Mouse (Mus musculus): ENCODE data around the gene Sart3. TPM values are rescaled to one million over a fixed set of nuclear protein-coding genes. Genes with fewer than 3 reads are reported as not detected.

Gene Sart3
- total RNA-seq, 2 experiments from 2014 or later, result 9.5 to 10.2 TPM

- no peak for DNase-seq
Observed at GRCm38 (mm10) chr5:113765641-113766526, 6.4 kb downstream of the Sart3 start.

DNA sequence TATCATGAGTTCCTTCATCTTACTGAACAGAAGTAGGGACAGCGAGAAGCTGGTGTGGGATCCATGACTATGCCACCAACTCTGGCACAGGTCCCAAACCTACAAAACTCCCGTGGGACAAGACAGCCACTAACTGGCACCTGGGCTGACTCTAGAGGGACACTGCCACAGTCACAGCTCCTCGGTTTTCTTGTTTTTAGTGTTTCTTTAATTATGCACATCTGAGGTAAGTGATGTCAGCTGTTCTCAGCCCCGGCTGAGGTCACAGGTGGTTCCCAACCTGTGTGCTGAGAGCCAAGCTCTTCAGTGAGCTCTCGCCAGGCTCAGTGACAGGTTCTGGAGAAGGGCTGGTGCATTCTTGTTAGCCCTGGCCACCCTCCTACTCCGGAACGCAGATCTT lies 7.9 kb downstream of the Sart3 start:
- DNase-seq, result no peak

DNA sequence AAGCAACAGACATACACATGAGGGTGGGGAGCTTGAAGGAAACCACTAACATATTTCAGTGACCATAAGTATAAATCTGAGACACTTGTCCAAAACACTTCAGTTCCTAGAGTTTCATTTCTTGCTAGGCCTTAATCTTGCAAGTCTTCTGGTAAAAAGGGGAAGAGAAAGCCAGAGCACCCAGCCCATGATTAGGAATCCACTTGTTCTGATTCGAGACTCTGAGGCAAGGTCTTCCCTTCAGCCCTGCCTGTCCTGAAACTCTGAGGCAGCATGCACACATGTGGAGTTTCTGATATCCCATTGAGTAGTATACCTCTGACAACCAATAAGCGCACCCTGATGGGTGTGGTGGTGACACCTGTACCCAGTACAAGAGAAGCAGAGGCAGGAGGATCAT lies 10.7 kb downstream of the Sart3 start:
- no peak for DNase-seq

DNA sequence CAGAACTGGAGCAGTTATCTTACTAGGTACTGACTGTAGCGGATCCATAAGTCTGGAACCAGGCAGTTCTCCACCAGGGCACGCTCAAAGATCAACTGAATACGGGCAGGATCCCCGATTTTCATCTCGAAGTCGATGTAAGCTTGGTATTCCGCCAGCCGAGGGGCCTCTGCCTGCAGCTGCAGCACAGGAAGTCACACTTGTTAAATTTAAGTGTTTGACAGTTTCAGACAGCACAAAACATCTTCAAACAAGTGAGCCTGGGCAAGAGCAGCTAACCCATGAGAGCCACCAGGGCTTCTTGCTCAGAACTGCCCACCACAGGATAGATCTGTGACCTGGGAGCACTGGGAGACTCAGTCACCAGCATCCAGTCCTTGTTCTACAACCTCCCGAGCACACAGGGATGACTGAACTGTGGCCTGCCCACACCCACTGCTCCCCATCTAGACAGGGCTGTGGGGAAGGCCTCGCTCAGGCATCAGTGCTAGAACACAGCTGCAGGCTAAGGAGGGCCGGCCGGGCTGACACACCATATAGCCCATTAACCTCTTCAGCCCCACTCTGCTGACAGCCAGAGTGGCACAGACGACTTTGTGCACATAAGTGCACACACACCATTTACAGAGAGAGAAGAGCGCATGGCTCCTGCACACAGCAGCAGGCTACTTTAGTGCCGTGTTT lies 16.8 kb downstream of the Sart3 start:
- no peak for DNase-seq

- DNase-seq, result no peak
Observed at GRCm38 (mm10) chr5:113751521-113752157, 20.7 kb downstream of the Sart3 start.

- DNase-seq, result no peak
Observed at GRCm38 (mm10) chr5:113748556-113749331, 23.6 kb downstream of the Sart3 start.

DNA sequence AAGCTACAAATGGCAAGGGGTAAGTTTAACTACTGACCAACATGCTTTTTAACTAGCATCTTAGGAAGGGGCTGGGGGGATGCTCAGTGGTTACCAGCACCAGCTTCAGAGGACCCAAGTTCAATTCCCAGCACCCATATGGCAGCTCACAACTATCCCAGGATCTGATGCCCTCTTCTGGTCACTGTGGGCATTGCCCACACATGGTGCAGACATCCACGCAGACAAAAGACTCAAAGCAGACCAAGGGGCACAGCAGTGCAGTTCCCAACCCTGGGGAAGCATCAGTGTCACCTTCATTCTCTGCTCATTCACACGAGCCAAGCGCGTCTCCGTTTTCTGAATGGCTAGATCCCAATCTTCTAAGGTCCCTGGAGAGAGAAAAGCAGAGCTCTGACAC lies 24.7 kb downstream of the Sart3 start:
- DNase-seq, result no peak

- no peak for DNase-seq
Observed at GRCm38 (mm10) chr5:113737607-113738237, 34.6 kb downstream of the Sart3 start.

GRCm38 (mm10) chr5:113736522-113737164 lies 35.7 kb downstream of the Sart3 start:
- DNase-seq, result no peak

- DNase-seq, result no peak
Observed at GRCm38 (mm10) chr5:113736113-113736502, 36.2 kb downstream of the Sart3 start.

- peak; percentile 93 for DNase-seq
Observed at GRCm38 (mm10) chr5:113735345-113736112, 36.8 kb downstream of the Sart3 start, which contains the start of gene Ficd. TSS of gene Ficd (plus strand) at chr5:113735803.

DNA sequence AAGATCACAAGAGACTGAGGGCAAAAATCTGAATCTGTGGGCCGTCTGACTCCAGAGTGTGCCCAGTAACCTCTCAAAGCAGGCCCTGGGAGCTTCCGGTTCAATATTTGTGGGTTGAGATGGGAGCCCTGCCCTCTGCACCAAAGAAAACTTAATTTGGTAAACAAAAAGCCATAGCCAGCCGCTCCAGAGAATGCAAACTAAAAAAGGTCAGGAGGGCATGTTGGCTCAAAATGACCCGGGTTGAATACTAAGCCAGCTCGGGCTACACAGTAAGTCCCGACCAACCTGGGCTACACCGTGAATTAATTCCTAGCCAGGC lies 37.3 kb downstream of the Sart3 start:
- DNase-seq, result no peak

DNA sequence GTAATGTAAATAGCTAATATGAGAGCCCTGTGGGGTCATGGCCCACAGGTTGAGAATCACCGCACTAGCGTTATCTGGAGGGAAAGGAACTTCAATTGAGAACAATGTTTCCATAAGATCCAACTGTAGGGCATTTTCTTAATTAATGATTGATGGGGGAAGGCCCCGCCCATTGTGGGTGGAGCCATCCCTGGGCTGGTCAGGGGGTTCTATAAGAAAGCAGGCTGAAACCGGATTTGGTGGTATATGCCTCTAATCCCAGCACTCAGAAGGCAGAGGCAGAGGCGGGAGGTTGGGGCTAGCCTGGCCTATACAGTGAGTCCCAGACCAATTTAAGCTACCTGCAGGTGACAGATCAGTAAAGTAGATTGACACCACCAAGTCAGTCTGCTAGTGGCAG lies 37.9 kb downstream of the Sart3 start:
- no peak for DNase-seq

GRCm38 (mm10) chr5:113732182-113732581 lies 40.1 kb downstream of the Sart3 start:
- DNase-seq, result peak; percentile 69

DNA sequence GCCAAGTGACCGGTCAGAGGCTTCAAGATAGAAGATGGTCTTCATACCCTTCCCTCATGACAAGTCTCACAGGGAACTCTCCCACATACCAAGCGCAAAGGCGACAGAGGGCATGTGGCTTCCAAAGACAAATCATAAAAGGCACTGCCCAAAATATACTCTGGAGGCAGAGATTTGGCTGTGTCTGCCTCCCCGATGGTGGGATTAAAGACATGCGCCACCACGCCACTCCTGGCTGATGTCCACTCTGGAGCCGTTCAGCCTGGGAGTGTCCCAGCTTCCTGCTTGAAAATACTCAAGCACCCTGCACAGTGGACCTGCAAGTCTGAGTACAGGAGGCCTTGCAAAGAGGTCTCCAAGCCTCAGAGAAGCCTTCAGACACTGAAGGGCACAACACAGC lies 41.1 kb downstream of the Sart3 start:
- no peak for DNase-seq

DNA sequence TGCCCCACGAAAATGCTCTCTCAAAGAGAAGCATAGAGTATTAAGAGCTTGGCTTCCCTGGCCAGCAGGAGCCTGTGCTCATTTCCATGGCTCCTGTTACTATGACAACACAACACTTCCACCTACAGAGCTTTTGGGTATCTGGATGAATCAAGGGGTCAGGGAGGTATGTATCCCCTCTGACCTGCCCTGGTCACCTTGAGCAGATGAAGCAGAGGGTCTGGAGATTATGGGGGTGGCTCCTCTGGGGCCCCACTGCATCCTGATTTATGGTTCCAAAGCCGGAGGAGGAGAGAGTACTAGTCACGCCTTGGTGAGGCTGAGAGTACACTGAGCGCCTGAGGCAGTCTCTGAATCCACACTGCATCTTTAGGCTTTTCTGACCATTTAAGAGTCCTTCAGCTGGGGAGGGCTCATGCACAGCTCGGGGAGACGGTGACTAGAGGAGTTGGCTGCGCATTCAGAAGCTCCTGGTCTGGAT lies 41.6 kb downstream of the Sart3 start:
- DNase-seq, result no peak

- DNase-seq, result no peak
Observed at GRCm38 (mm10) chr5:113728691-113729090, 43.6 kb downstream of the Sart3 start.

DNA sequence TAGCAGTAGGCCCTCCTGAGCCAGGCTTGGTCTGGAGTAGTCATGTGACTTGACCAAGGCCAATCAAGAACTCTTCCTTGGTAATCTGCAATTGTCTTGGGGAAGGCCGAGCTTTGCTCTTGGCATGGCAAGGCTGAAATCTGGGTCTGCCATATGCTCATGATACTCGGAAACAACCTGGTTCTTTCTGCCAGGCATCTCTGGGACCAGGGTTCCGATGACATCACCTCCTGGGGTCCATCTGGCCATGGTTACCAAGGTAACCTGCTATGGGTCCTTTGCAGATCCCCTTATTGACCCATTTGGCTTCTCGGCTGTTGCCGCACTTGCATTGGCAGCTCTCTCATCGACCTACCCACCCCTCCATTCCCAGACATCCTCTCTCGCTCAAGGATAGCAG lies 44.3 kb downstream of the Sart3 start:
- DNase-seq, result no peak

DNA sequence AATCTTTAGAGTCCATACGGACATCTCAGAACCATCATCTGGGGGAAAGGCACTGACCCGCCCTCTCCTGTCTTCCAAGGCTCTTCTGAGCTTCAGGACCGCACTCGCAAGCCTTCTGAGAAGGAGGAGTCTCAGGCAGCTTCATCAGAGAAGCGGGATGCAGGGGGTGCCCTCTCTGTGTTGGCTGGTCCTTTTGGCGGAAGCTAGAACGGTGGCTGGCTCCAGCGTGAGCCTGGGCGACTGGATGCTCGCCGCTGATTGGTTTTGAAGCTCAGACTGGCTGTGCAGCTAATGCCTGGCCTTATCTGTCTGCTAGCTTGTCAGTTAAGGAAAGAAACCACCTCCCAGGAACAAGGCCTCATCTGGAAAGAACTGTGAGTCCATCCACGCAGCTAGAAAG lies 45.1 kb downstream of the Sart3 start:
- no peak for DNase-seq

DNA sequence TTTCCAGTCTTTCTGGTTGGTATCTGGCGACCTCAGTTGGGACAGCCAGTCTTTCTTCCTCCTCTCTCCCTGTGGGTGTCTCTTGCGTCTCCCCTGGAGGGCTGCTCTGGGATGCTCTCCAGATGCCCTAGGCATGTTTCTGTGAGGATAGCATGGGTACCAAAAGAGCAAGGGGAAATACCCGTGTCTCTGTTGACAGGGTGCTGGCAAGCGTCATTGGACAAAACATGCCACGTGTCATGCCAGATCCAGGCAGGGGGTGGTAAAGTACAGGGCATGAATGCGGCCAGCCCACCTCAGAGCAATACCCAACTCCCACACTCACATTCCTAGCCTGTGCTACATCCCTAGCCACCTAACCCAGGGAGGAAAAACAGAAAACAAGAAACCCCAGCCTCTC lies 45.7 kb downstream of the Sart3 start:
- DNase-seq, result no peak

DNA sequence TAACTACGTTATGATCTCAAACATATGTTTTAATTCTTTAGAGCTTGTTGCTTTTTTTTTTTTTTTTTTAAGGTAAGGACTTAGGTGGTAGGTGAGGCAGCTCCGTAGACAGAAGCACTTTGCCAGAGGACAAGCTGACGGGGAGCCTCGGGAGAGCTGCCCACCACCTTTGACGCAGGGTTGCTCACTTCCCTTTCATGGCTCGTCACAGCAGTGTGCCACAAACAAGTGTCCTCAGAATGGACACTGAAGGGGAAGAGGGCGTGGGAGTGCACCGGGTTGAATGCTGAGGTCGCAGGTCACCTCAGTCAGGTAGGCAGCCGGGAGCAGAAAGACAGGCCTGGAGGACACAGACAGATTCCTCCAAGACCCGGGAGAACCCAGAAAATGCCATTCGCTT lies 46.9 kb downstream of the Sart3 start:
- no peak for DNase-seq
